Mouse (Mus musculus): ENCODE results near the gene Aste1. TPM values are rescaled to one million over a fixed set of nuclear protein-coding genes. Genes with fewer than 3 reads are reported as not detected.

Gene Aste1
- 10 to 100 TPM; 13.7 to 17.8 TPM for polyA plus RNA-seq (2017; shearing (Covaris generic))

DNA sequence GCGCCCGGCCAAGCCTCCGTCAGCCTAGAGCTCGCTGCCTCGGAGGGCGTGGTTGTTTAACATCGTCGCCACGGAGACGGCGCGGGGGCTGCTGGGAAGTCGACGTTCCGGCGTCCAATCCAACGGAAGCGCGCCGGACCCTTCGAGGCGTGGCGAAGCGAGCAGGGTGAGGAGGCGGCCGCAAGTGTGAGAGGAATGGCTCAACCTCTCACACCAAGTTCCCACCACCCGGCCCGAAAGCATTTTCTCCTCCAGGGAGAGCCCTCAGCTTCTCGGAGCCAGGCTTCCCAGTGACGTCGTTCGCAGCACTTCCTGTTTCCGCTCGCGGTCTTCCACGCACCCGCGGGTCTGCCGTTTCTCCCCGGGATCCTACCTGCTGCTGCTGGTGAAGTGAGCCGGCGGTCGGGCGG lies at the start of gene Aste1, which contains the start of gene Nek11:
TSS of gene Aste1 (plus strand) at position 175 of the 410 bp plus-strand sequence.
TSS of gene Nek11 (minus strand) at position 307 of the 410 bp plus-strand sequence.
- peak; percentile 99 for ATAC-seq

DNA sequence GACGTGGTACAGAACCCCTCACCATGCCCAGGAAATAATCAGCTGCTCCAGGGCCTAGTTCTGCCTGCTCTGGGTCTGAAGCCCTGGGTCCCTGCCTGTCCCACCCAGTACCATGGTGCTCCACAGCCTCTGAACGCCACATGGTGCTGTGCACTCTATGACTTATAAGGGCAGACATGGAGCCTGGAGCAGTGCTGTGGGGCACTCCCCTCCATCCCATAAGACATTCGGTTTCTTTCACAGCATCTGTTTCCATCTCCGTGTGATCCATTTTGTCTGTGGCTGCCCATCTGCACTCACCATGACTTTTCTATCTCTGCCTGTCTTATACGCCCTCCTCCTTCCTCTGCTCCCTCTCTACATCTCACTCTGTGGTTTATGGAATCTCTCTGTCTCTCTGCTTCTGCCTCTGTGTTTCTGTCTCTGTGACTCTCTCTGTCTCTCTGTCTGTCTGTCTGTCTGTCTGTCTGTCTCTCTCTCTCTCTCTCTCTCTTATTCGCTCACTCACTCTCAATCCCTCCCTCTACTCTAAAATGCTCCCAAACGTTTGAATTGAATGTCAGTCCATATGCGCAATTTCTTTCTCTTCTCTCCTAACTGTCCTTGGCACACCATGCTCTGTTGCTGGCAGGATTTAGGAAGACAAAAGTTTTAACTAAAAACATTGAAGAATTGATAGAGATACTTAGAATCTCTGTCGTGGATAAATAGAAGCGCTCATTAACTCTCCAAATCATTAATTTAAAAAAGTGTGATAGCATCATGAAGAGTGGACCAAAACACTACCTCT lies 46.8 kb upstream of the Aste1 start:
- ATAC-seq: no peak

DNA sequence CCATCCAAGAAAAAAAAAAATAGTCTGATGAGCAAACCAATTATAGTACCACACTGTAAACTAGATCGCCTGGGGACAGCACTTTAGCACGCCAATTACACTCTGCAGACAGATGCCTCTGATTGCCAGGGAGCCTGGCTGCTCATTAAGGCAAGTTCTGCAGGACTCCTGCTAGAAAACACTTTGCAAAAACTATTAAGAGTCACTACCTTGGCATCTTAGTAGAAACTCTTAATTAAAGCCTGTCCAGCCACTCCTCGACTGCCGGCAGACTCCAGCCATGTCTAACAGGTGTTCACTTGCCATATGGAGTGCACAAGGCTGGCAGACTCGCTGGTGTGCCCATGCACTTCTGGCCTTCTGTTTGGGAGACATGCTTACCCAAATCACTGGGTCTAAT lies 46.2 kb upstream of the Aste1 start:
- ATAC-seq: no peak

DNA sequence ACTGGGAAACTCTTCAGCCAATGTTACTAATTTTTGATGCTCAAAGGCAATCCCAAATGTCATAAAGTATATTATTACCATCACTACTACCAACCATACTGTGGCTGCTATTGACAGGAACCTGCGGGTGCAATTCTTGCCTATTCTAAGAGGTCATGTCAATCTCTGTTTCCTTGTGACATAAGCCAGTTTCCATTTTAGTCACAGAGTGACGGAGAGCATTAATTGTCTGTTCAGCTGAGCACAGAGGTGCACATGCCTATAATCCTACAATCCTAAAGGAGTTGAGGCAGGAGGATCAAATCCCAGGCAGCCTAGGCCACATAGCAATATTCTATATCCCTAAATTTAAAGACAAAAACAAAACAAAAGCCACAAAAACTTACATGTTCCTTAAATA lies 33.0 kb upstream of the Aste1 start:
- no peak for ATAC-seq

DNA sequence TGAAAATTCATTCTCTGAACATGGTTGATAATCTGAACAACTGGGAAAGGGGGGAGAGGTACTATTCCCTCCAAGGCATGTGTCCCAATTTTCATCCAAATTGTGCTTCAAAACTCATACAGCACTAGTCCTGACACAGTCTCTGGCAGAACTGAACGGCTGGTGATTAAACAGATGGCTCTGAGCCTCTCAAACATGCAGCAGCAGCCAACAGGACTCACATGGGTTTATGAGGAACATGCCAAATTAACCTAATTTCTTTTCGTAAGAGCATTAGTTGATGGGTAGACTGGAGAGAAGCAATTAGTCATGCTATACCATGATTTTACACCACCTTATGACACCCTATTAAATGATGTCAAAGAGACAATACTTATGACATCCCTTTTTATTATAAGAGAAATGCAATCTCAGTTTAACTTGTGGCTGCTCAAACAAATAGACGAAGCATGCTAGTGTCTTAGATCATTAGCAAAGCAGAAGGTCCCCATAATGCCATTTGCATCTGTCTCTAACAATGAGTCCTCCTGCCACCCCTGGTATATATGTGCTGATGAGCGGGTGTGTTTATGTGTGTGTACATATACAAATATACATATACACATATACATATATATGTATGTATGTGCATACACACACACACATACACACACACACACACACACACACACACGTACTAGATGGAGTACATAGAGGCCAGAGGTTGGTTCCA lies 31.5 kb upstream of the Aste1 start:
- no peak for ATAC-seq

DNA sequence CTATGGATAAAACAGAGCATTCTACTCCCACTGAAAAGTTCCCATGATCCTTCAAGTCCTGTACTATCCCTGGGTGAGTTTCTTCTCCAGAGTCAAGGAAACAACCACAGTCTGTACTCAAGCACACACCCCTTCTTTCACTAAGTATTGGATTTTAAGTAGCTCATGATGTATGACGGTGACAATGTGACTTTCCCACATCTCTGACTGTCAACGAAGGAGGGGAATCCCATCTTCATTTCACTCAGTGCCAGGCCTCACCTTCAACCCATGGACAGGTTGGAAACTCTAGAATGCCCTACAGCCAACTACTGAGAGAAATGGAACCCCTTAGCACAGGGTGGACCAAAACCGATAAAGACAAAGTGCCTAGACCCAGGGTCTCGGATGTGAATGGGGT lies 29.0 kb upstream of the Aste1 start:
- ATAC-seq: no peak

DNA sequence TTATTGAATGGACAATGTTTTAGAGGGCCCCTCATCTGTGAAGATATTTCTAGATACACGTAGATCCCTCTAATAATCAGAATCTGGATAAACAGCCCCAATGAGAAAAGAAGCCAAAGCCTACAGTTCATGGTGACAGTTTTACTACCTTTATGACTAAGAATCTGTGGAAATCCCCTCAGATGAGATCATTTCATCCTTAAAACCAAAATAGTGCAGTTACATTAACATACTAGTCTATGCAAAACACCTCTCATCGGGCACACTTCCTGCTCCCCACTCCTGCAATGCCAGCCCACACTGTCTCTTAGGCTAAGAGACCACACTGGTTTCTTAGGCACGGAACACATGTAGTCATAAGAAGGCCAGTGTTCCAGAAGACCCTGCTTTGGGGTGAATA lies 26.6 kb upstream of the Aste1 start:
- peak; percentile 93 for ATAC-seq

DNA sequence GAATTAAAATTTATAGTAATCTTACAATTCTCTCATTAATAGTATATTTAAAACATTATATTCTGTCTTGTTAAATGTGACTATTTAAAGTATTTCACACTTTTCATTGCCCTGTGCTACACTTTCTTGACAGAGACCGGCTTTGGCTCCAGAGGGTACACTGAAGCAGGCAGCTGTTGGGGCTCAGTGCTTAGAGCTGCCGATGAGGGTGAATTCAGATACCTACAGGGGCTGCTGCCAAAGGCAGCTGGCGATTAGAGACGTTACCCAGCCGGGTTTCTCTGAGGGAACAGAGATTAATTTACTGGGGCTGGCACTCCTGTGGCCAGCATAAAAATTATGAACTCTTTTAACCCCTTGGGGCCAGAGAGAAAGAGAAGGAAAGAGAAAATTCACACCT lies 20.8 kb upstream of the Aste1 start:
- no peak for ATAC-seq

DNA sequence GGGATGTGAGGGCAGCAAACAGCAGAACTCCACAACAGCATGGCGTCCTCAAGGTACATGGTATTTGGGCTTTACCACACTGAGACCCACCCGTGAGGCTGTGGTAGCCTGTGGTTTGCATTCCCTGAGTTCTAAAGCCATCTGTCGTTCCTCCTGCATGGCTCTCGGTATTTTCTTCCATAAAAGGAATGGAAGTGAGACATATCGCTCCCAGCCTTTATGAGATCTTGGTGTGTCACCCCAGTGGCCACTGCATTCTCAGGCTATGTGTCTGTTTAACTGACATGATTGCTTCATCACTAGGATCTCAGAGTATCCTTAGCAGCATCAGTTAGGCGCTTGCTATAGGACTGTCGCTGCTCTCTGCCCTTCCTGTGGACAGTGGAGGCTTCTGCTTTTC lies 18.8 kb upstream of the Aste1 start:
- no peak for ATAC-seq

DNA sequence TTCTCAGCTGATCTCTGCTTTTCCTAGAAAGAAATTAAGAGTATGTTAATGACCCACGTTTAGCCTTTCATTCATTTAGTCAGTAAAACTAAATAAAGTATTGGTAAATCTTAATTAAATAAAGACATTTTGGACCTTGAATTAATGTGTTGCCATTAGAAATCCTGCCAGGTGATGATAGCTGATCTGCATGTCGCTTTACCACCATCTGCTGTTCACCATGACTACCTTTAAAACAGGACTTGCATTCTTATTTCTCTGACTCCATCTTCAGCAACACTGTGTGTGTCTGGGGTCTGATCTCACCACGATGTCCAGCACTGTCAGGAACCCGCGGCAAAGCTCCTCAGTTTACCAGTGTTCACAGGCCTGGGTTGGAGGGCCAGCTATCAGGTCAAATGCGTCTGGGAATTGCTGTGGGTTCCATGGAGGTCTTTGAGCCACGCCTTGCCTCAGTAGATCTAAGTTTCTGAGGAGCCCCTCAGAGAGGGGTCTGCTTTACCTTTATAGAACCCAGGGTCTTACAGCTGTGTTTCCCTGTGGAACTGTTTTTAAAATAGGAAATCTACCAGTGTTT lies 18.1 kb upstream of the Aste1 start:
- ATAC-seq: no peak

DNA sequence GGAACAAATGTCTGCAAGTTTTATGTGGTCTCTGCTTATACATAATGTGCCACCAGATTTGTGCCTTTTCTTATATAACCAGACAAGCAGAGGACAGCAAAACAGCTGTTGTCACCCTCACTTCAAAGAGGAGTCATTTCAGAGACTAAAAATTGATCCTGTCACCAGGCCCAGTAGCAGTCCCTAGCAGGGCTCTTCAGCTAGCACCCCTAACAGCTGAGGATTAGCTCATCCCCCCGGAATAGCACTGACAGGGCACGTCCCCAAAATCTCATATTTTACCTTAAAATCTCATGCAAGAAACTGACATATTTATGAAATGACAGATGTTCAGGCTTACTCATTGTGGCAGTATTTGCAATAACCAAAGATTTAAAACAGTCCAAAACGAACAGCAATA lies 17.6 kb upstream of the Aste1 start:
- ATAC-seq: no peak

DNA sequence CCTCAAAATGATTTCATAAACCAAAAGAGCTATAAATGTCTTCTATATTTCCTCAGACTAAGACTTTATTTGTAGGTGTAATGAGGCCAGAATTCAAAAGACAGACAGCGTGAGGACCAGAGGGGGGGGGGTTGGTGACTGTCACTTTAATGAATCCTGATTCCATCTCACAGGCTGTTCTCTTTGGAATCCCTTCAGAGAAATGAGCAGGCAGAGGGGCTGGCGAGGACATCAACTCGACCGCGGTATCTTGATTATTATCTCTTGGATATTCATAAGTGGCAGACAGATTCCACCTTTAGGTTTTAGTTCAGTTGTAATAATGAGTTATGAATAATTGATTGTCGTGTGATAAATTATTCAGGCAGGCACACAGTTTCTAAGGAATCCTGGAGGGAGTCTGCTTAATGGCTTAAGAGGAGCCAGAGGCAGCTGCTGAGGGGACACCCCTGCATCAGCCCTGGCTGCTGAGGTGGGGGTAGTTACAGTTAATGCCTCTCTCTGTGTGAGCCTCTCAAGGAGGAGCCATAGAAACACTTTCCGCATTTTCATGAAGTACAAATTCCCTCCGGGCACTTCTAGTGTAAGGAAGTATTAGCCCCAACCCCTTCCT lies 15.6 kb upstream of the Aste1 start:
- ATAC-seq: no peak

DNA sequence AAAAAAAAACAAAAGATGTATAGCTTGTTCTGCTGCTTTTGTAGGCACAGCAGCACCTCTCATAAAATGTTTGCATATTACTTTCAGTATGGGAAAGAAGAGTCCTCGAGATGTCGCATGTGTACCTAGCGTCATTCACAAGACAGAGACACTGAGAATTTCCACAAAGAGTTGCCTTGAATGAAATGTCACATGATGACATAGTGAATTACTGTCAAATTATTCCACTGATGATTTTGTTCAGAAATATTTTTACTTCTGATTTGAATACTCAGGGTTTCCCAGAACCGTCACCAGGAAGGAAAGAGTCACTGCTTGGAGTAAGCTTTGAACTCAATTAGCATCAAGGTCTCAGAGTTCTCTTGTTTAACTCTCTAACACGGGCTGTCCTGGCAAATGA lies 7.8 kb upstream of the Aste1 start:
- ATAC-seq: no peak

DNA sequence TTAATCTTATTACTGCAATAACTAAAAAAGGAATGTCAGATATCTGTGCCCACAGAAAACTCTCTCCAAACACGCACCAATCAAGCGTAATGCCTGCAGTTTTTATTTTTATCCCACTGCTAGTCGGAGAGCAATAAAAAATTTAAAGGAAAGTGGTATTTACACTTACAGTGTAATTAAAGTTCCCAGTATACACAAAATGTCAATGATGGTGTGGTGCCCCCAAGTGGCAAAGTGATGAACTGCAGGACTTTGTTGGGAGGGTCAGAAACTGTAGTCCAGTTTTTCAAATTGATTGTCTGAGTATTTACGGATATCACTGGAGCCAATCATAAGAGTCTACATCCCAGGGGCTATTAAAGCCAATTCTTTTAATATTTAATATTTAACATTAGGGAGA lies 5.9 kb upstream of the Aste1 start:
- peak; percentile 53 for ATAC-seq

DNA sequence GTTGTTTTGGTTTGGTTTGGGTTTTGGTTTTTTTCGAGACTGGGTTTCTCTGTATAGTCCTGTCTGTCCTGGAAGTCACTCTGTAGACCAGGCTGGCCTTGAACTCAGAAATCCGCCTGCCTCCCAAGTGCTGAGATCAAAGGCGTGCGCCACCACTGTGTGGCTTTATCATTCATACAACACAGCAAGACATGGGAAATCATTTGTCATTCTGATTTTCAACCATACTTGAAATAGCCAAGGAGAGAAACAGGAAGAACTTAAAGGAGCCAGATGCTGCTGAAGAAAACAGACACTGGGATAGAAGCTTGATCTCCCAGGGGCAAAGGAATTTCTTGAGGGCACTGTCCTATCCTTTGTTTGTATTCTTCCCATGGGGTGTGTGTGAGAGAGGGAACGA lies 4.6 kb upstream of the Aste1 start:
- no peak for ATAC-seq

DNA sequence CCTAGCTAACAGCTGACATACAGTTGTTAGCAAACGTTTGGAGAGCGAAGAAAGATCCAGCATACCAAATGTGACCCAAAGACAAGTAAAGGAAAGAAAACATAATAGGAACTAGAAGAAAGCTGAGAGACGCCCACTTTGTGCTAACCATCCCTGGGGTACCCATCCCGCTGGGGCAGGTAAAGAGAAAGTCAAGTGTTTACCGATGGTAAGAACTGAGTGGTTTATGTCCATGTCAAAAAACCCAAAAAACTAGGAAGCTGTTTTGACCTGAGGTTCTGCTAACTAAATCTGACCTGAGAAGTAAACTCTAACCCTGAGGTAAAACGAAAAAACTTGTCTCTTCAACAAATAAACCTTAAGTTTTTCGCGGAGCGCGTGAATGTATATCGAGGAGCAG lies 472 bp upstream of the Aste1 start:
- ATAC-seq: no peak

DNA sequence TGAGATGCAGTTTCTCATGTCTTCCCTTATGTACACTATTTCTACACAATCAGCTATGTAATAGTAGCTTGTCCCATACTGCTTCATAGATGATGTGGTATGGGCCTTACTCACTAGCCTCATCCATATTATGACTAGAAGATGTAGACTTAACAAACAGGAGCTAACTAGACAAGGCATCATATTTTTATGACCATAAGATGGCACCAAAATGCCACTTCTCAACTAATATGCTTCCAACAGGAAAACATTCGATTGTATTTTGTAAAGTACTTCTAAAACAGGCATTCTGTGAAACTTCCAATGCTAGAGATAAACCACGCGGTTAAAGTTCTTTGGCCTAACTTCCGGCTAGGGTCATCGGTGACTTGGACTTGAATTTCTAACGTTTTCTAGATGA lies 13.4 kb downstream of the Aste1 start:
- no peak for ATAC-seq

DNA sequence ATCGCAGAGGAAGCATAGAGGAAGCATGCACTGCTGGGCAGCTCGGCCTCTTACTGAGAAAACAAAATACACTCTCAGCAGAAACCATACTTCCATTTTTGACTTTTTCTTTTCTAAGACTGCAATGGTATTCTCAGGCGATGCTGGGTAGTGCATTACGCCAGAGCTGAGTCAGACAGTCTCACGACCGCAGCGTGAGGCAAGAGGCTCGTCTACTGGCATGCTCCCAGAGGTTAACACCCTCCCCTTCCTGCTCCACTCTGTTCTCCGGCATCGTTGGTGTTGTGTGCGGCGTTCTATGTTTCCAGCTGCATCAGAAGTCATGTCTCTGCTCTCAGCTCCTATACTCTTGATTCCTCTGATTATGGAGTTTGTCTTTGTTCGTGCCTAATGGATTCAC lies 63.8 kb downstream of the Aste1 start:
- no peak for ATAC-seq

DNA sequence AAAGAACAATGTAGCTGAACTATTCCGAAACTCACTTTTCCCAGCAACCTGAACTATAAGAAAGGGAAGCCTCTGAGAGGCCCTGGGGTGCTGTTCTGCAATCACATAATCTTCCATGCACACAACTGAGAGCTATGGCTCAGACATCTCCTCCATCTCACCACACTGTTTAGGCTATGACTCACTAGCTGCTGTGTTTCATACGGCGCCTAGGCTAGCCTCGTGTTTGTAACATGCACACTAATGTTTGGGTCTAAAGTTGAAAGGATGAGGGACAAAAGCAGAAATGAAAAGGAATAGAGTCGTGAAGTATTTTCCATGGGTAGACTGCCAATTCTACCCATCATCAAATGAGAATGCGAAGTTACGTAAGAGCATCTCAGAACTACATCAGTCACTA lies 66.3 kb downstream of the Aste1 start:
- no peak for ATAC-seq
